Mouse (Mus musculus) Patski (cell line): ENCODE measurements around the gene Fgf11. TPM values are rescaled to one million over a fixed set of nuclear protein-coding genes. Genes with fewer than 3 reads are reported as not detected.
A peak's percentile ranks its signal among the peaks of the same experiment; 100 is the strongest.

Source experiments
- ATAC-seq: fragments of 100-300 bp; one replicate; pipeline ENCODE4 v1.8.0; 2021
- CTCF ChIA-PET: fragments of 350-600 bp; sonication (Branson Sonifier 250); formaldehyde crosslinking; loops from one replicate; lab custom pipeline; 2022; ENCODE audit warnings: inconsistent platforms; lab: Charles Lee
- POLR2A ChIA-PET: fragments of 350-600 bp; sonication (Branson Sonifier 250); formaldehyde crosslinking; loops from one replicate; lab custom pipeline; 2022; ENCODE audit warnings: antibody characterized with exemption, inconsistent platforms; lab: Charles Lee
- DNase-seq: peaks from one replicate; pipeline ENCODE4 v3.0.0-alpha.2; 2011; ENCODE audit warnings: low read depth, low spot score
- H3K27me3 ChIP-seq: fragments of 371-371 bp; one replicate; pipeline ENCODE4 v1.5.1; 2021
- CTCF ChIP-seq: fragments of 100-300 bp; IDR thresholded peaks from one replicate; pipeline ENCODE4 v1.5.1; 2021
- in situ Hi-C: fragments of 300-500 bp; cut with MboI; formaldehyde crosslinking; loops from 3 replicates; pipeline ENCODE4 v1.11.1; 2018; ENCODE audit warnings: low pct_unique_long_range_greater_than_20kb, mixed read lengths
- polyA plus RNA-seq: library from polyadenylated mRNA; unstranded; gene quantifications from one replicate; pipeline ENCODE4 v1.2.3, GENCODE M21; 2021

Gene Fgf11
- polyA plus RNA-seq, 1 experiment from 2014 or later = 0.03 TPM

- in situ Hi-C loops = no loop called here
- ChIA-PET POLR2A (no interaction called here), CTCF (interaction anchor here (0.8 kb wide), 1 partner anchor 18 kb away, joined by 3 read pairs; no protein-coding TSS in a partner anchor)
- H3K27me3 ChIP-seq = peaks cover 2% of the 10 kb centered on the region
- no peak for DNase-seq
- no peak for ATAC-seq
- no peak for TF ChIP-seq CTCF
Observed at GRCm38 (mm10) chr11:69816520-69816919, 14.9 kb upstream of the Fgf11 start.

- ChIA-PET POLR2A (no interaction called here), CTCF (interaction anchor here (1.4 kb wide), 1 partner anchor 9 kb away, joined by 3 read pairs; the partner anchor contains the start of gene Tmem102)
- ATAC-seq (no peak), DNase-seq (no peak)
- in situ Hi-C loops = no loop called here
- peaks cover 12% of the 10 kb centered on the region for H3K27me3 ChIP-seq
- no peak for TF ChIP-seq CTCF
Observed at GRCm38 (mm10) chr11:69815155-69815554, 13.5 kb upstream of the Fgf11 start, which contains the start of gene Gm39566. Gene Gm39566 (minus strand): TSS chr11:69815298.

- no peak for TF ChIP-seq CTCF
- DNase-seq = no peak
- ATAC-seq = no peak
- in situ Hi-C loops = no loop called here
- POLR2A ChIA-PET = interaction anchor here (1.0 kb wide), 1 partner anchor 19 kb away, joined by 3 read pairs; no protein-coding TSS in a partner anchor
- H3K27me3 ChIP-seq = peaks cover 10% of the 10 kb centered on the region
- CTCF ChIA-PET = interaction anchor here (0.7 to 1.2 kb wide), 3 partner anchors 11 to 16 kb away, joined by 3 read pairs; no protein-coding TSS in a partner anchor
Observed at GRCm38 (mm10) chr11:69810280-69810679, 8.6 kb upstream of the Fgf11 start.

GRCm38 (mm10) chr11:69807641-69808040, 6.0 kb upstream of the Fgf11 start:
- ChIA-PET POLR2A (no interaction called here), CTCF (interaction anchor here (1.0 kb wide), 1 partner anchor 11 kb away, joined by 3 read pairs; no protein-coding TSS in a partner anchor)
- no peak for TF ChIP-seq CTCF
- in situ Hi-C loops = loop anchor here (5.0 kb wide), 1 partner anchor 70 kb away; the partner anchor contains the start of gene Tmem95
- no peak for DNase-seq
- ATAC-seq = no peak
- peaks cover 10% of the 10 kb centered on the region for H3K27me3 ChIP-seq

GRCm38 (mm10) chr11:69806378-69806777, 4.7 kb upstream of the Fgf11 start:
- no peak for DNase-seq
- in situ Hi-C loops = loop anchor here (5.0 kb wide), 1 partner anchor 71 kb away; the partner anchor contains the start of gene Tmem95
- no peak for TF ChIP-seq CTCF
- POLR2A ChIA-PET = no interaction called here
- CTCF ChIA-PET = interaction anchor here (0.9 to 1.4 kb wide), 7 partner anchors 8 to 59 kb away, joined by 3 read pairs; partner anchors contain the start of genes Chrnb1 and Gm39566
- no peak for ATAC-seq
- H3K27me3 ChIP-seq = peaks cover 15% of the 10 kb centered on the region

- POLR2A ChIA-PET = no interaction called here
- ATAC-seq = no peak
- in situ Hi-C loops = loop anchor here (5.0 kb wide), 1 partner anchor 72 kb away; the partner anchor contains the start of gene Tmem95
- CTCF ChIA-PET = interaction anchor here (1.2 to 1.4 kb wide), 4 partner anchors 9 to 49 kb away, joined by 3 read pairs; partner anchors contain the start of gene Gm39566
- no peak for DNase-seq
- no peak for TF ChIP-seq CTCF
- H3K27me3 ChIP-seq = peaks cover 6% of the 10 kb centered on the region
Observed at GRCm38 (mm10) chr11:69804972-69805909, 3.6 kb upstream of the Fgf11 start, which contains the start of gene Tmem102. Gene Tmem102 (minus strand): TSS chr11:69805624.

GRCm38 (mm10) chr11:69804652-69804940, 2.9 kb upstream of the Fgf11 start:
- ChIA-PET CTCF (no interaction called here), POLR2A (no interaction called here)
- no peak for ATAC-seq
- no peak for DNase-seq
- peaks cover 5% of the 10 kb centered on the region for H3K27me3 ChIP-seq
- no peak for TF ChIP-seq CTCF
- in situ Hi-C loops = no loop called here

- DNase-seq = no peak
- H3K27me3 ChIP-seq = peaks cover 5% of the 10 kb centered on the region
- TF ChIP-seq CTCF = no peak
- ChIA-PET CTCF (interaction anchor here (1.2 to 1.4 kb wide), 2 partner anchors 50 to 72 kb away, joined by 3 to 4 read pairs; no protein-coding TSS in a partner anchor), POLR2A (no interaction called here)
- in situ Hi-C loops = no loop called here
- peak; percentile 58 for ATAC-seq
Observed at GRCm38 (mm10) chr11:69803786-69804651, 2.4 kb upstream of the Fgf11 start.

- CTCF ChIA-PET = interaction anchor here (1.2 to 1.4 kb wide), 2 partner anchors 49 to 73 kb away, joined by 3 to 4 read pairs; no protein-coding TSS in a partner anchor
- in situ Hi-C loops = no loop called here
Observed at GRCm38 (mm10) chr11:69803328-69803727, 1.7 kb upstream of the Fgf11 start.

More at GRCm38 (mm10) chr11:69803328-69803727, 1.7 kb upstream of the Fgf11 start:
- POLR2A ChIA-PET = no interaction called here
- H3K27me3 ChIP-seq = peaks cover 5% of the 10 kb centered on the region
- DNase-seq (no peak), ATAC-seq (no peak)
- no peak for TF ChIP-seq CTCF
